Mouse (Mus musculus) frontal cortex, postnatal 10 days (tissue): Measurements from ENCODE around the gene Capn13.
"Not testable (repeated sequence)": the region's sequence is repeated elsewhere in the genome, so short reads cannot be mapped to it uniquely, and the experiment has no call there.

ENCODE experiments used
- DNase-seq, 2 experiments: peaks; one replicate each; pipeline ENCODE4 v3.0.0; 2022; ENCODE audit warnings: low spot score in 2 of 2, mixed read lengths in 1 of 2

Capn13 gene

DNA sequence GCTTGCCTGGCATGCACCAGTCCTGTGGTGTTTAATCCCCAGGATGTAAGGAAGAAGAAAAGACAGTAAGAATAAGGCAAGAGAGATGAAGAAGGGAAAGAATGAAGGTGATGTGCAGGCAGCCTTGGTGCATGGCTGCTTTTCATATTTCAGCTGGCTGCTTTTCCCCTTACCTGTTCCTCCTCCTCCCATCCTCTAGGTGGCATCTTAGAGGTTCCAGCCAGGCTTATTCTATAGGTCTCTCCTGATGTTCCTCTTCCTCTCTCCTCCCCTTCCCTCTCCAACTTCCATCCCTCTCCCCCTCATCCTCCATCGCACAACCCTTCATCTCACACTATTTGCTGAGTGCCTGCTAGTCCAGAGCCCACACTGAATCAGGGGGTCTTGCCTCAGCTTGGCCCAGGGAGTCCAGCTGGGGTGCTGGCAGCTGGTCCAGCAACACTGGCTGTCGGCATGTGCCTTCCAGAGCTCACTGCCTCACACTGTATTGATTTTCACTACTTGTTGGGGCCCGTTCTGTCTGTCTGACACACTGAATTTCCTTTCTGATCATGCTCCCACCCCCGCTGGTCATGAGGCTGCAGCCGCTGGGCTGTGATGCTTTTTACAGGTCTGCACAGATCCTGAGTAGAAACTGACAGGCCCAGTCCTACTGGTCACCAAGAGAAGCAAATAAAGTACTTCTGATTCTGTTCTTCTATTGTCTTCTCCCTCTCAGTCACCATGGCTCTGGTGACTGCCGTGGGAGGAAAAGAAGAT lies 56.9 kb downstream of the Capn13 start:
- DNase-seq = no peak

DNA sequence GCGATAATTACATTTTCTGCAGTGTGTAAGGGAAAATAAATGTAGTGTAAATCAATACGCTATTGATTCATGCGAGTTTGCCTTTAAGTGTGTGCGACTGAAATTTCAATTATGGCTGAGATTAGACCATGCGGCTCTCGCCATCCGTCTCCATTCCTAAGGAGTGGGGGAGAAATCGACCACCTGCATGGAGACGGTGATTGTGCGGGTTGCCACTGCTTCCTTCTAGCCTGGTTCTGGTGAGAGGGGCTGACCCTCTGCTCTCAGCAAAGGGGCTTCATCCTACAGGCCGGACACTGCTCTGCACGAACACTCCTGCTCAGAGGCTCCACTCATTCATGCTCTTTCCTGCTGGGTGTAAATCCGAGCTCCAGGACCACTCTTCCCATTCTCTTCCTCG lies 58.0 kb downstream of the Capn13 start:
- no peak for DNase-seq

DNA sequence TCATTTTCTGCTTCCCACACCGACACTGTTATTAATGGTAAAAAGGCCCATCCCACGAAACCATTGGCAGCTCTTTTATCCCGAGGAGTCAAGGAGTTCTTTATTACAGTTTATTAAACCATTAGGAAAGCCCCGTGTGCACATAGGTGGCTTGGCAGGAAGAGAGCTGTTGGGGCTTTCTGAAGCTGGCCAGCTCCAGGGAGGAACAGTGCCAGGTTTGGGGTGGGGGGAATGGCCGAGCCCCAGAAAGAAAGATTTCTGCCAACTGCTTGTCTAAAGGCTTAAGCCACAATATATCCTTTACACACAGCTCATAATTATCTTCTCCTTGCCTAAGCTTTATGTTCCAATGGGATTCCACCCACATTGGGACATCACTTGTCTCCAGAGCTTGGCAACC lies 71.6 kb downstream of the Capn13 start:
- no peak for DNase-seq

DNA sequence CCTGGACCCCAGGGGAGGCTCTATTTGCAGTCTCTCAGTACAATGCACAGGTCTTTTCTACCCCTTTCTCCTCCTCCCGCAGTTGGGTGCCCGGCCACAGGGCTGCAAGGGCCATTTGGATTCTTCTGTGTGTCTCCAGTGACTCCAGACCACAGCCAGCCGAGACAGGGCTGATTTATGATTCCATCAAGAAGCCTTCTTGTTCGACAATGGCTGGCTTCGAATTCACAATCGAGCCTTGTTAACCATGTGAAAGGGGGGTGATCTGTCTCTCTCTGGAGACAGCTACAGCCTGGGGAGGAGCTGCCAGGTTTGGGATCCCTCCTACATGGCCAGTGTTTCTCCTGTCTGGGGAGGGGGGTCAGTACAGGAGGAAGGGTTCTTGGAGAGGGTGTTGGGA lies 75.4 kb downstream of the Capn13 start:
- no peak for DNase-seq

DNA sequence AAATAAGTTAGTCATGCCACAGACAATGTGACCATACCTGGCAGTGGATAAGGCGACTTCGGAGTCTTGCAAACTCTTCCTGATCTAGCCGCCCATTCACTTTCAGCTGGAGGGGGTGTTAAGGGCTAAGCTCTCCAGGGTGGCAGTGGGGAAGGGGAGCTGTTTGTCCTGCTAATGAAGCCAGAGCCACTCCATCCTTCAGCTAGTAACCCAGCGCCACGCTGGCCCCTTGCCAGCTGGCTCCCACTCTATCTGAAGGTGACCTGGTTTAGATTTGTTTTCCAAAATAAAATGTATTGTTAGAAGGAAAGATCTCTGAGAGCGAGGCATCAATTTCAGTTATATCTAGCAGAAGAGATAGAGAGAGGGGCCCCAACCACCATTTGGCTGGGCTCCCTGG lies 75.9 kb downstream of the Capn13 start:
- no peak for DNase-seq

DNA sequence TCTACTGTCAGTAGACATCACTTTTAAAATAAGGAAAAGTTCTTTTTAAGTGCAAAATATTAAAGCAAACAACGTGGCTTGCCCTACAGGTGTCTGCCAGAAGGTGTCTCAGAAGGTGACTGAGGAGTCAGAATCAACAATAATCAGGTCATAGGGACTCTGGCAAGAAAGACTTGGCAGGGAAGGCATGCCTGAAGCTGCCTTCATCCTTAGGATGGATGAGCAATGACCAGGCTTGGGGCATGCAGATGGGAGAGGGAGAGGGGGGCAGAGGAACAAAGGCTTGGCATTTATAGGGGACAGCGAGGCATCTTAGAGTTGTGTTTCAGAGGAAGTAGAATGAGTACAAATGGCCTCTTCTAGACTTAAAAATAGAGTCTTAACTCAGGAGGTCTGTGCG lies 76.7 kb downstream of the Capn13 start:
- no peak for DNase-seq

DNA sequence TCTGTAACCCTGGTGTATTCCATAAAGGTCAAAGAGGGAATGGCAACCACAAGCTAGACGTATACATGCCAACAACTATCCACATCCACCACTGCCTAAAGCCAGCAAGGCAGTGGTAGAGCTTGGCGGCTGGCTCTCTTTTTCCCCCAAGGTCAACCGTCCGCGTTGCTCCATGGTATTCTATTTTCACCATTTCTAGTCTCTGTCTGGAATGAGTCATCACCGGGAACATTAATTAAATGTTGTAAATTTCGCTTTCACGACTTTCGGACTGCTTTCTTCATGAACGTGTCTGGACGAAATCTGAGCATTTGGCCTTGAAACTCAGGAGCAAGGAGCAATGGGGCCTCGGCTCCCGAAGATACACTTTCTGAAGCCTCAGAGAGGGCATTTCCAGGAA lies 85.9 kb downstream of the Capn13 start:
- DNase-seq = no peak

DNA sequence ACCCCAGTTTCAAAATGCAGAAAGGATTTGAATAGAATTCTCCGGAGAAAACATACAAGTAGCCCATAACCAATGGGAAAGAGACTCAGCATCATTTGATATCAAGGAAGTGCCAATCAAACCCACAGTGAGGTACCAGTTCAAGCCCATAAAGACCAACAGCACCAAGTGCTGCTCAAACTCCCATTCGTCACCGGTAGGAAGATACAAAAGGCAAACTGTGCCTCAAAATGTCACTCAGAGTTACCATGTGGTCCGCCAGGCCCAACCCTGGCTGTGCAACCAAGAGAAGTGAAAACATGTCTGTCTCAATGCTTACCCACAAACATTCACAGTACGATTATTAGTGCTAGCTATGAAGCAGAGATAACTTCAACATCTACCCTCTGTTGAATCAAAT lies 89.2 kb downstream of the Capn13 start:
- DNase-seq = no peak

DNA sequence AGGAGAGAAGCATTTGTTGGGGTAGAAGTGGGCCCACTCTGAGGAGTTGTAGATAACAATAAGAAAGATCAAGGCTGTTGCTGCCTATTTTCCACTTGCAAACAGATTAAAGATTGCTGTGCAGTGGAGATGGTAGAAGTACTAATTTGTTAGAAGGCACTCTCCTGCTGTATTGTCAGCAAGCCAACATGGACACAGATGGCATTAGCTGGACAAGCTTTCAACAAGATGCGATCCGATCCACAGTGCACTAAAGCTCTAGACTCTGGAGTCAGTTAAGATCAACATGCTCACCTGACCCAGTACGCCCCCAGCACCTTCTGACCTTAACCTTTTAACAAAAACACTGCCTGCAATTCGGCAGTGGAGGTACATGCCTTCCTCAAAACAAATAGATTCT lies 92.0 kb downstream of the Capn13 start:
- no peak for DNase-seq

DNA sequence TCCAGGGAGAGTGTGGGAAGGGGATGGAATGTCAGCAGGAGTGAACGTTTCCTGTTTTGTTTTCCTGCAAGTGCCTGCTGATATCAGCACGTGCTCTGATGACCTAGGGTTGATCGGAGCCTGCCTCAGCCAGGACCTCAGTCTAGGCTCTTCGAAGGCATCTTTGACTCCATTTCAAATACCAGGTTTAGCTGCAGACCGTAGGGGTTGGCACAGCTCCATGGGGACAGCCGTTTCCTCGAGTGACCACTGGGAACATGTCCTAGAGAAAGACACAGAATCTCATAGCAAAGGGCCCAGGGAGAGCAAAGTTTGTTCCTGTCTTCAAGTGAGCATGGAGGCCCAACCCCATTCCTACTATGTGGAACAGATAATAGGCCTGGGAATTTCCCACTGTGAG lies 94.0 kb downstream of the Capn13 start:
- DNase-seq = no peak

DNA sequence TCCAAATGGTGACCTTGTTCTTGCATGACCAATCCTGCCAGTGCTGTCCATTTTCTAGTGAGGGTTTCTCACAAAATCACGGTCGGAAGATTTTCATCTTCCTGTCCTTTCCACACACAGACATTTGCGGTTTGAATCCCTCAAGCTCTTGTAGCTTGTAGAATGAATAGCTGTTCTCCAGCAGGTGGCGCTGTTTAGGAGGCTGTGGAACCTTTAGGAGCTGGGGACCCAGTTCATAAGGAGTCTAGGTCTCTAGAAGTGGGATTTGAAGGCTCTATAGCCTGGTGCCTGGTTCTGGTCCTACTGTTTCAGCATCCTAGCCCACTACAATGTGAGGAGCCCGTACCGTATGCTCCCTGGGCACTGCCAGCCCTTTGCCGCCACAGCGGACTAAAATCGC lies 95.0 kb downstream of the Capn13 start:
- peak in 1 of 2 experiments; percentile 49 for DNase-seq

DNA sequence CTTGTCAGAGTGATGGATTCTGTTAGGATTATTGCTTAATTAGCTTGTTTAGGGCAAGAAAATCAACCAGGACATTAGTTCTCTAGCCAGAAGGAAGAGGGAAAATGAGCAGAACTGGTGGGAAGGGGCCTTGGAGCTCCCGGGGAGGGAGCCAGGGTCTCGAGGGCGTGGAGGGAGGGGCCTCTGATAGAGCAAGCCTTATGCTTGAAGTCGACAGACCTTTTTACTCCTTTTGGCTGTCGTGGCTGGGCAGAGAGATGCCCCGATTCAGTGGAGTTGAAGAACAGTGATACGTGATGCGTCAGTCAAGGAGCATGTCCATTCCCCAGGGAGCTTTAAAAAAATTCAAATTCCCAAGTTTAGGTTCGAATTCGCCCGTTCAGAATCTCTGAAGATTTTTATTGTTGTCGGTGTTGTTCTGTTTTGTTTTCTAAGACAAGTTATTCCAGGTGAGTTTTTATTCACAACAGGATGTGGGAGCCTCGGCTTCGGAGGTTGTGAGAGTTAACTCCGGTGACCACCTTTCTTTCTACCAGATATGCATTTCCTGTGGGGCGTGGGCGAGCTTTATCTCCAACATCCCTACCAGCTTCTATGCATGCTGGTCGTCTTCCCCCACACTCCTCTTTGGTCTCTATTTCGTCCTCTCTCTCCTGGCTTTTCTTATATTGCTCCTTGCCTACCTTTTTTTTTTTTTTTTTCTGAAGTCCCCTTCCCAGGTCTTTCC lies 96.4 kb downstream of the Capn13 start:
- no peak for DNase-seq

DNA sequence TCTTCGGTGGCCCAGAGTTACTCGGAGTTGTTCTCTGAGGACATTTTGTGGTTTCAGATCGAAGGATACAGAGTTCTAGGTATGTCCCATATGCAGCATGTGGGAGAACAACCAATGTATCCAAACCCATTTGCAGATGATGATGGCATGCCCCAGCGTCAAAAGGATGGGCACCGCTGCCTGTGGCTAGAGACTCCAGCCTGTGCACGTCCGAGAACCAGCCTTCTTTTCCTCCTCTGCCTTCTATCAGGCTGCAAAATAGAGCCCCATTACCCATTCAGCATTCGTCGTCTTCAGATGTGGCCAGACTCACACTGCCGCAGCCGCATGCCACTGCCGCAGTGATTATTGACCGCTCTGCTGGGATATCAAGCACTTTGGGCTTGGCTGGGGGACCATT lies 97.0 kb downstream of the Capn13 start:
- no peak for DNase-seq

DNA sequence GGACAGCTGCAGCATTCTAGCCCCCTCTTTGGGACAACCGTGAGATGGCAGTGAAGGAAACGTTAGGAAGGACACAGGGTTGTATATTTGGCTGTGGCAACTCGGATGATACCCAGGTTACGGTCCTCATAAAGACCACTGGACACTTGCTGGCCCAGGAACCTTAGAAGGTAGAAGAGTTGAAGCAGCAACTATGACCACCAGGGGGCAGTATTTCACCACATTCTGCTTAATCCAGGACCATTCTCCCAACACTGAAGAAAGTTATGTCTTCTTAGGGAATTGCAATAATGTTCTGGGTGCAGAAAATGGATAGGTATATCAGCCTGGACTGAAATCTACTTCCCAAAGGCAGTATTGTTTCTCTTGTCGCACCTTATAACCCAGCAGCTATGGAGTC lies 97.4 kb downstream of the Capn13 start:
- peak in 1 of 2 experiments; percentile 73 for DNase-seq

DNA sequence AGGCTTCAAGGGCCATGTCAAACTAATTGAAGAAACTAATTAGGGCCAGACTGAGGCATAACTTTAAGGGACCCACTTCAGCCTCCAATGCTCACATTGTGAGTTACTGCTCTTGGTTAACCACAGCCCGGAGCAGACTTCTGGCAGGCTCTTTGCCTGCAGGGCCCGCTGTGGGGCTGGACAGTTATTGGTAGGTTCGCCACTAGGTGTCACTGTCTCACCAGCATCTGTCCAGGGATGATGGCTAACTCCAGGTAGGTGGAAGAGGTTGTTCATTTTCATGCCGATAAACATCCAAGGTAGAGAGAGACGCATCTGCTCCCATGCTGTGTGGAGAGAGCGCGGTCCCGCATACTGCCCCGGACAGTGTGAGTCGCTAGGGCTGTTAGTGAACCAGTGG lies 98.6 kb downstream of the Capn13 start:
- DNase-seq = peak in 1 of 2 experiments; percentile 67

DNA sequence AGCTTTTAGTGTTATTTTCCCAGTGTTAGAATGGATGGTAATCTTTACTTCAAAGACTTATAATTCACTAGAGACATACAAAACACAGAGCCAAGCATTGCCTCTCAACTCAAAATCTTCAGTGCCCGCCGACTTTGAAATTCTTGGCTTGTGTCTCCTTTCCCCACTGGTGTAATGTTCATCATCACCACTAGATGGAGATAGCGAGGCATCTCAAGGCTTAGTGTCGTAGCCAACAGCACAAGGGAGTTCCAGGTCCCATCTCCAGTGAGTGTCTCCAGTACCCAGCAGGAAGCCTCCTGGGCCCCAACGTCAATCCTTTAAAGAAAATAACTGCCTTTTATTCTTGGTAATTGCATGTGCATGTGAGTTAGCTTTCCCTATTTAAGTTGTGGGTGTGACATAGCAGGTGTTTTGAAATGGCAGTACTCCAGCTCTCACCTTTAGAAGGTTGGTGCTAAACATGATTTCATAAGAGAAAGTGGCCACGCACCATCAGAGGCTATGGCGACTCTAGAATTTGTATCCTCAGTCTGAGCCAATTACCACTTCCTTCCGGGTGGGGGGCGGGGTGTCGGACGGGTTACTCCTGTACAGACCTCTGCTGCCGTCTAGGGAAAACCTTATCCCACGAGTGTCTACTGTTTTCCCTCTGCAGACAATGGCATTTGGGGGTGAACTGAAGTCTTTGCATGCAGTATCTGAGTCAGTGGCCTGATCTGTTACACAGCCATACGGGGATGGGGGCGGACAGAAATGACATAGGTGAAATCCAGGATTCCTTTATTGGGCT lies 99.2 kb downstream of the Capn13 start:
- DNase-seq = peak; percentile 28 to 64

DNA sequence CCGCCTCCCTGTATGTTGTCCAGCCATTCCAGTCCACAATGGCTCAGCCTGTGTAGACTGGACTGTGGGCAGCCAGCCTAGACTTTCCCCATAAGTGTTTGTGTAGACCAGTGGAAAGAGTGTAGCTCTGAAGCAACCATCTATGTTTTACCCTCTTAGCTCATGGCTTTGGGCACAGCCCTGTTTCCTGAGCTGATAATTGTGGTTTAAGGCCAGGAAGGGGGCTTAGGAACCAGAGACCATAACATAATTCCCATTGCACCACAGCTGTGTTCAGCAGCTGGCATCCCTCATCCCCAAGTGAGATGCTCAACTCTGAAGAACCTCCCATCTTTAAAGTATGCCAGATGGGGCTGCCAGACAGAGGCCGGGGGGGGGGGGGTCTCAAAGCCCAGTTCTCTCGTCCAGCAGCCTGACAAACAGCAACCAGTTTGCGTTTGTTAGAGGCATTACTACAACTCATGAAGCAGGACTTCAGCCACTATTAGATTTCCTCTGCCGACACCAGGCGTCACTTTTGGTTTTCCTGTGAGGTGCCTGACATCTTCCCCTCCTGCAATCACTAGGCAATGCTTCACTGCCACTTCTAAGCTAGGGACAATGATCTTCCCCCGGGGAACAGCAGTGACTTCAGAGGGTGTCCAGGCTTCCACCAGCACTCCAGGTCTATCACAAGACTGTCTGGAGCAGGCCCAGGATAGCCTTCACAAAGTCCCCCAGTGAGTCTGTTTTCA lies 100.4 kb downstream of the Capn13 start:
- no peak for DNase-seq

DNA sequence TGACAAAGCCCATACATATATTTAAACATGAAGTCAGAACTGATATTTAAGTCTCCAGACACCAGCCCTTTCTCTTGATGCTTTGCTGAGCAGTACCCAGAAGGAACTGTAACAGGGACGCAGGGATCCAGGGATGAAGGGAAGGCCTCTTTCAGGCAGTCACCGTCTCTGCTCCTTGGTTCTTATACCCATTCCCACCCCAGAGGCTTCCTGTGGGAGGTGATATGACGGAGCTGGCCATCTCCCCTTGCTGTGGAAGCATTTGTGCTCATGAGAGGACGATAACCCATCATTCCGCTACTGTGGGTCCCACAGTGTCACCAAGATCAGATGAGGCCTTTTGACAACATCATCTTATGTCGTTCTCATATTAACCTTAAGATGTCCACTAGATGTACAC lies 101.7 kb downstream of the Capn13 start:
- DNase-seq = no peak

DNA sequence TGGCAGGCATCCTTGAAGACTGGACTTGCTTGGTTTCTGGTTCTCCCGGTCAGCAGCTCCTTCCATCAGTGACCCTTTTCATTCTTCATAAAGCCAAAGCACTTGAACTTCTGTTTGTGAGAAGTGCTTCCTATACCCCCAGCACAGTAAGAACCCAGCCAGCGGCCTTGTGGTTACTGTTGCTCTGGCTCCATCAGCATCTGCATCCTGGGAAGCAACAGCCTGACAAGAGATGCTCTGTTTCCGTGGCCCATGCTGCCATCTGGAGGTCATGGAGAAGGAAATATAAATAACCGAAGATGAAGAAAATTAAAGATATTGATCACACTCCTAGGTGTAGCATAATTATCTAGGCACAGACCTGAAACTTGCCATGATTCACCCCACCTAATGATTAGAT lies 103.8 kb downstream of the Capn13 start:
- peak; percentile 29 to 60 for DNase-seq

DNA sequence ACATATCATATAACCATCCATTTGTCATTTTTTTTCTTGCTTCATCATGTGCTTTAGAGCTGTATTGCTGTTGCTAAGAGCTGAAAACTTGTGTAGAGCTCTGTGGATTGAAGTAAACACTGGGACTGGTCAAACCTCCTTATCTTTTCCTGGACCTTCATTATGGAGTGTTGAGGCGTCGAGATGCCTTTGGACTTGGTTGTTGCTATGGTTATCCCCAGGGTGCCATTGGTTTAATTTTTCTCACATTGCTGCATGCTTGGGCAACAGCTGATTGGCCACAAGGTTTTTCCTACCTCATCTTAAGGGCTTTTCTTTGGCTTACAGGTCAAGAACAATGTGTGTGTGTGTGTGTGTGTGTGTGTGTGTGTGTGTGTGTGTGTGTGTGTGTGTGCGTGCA lies 107.4 kb downstream of the Capn13 start:
- DNase-seq = no peak

DNA sequence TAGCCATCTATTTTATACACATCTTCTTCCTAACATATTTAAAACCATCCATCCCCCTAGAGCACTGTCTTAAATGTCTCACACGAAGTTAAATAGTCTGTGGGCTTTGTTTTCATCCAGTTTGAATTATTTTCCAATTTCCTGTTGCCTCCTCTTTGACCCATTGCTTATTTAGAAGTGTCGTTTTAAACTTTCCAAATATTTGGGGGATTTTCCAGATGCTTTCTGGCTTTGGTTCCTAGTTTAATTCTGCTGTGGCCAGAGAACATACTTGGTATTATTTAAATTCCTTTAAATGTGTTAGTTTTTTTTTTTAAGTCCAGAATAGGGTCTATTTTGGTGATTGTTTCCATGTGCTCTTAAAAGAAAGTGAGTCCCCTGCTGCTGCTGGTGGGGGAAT lies 116.4 kb downstream of the Capn13 start:
- no peak for DNase-seq

DNA sequence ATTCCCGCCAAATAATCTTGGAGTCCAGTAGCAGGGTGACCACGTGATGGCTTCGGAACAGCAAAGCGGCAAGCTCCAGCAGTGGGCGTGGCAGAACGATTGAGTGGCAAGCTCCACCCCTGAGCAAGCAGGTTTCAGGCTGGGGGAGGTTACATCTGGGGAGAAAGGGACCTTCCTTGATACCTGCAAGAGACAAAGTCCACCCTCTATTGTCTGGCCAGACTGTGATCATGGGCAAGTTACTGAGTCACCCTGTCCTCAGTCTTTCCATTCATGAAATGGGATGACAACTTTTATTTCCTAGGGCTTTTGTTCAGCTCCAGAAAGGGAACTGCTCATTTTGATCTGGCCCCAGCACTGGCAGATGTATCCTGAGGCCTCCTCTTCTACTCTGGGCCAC lies 118.0 kb downstream of the Capn13 start:
- not testable (repeated sequence) for DNase-seq
